Mouse (Mus musculus) kidney, adult 2 months (tissue): Measurements from ENCODE around the gene Cog5.

Experiments
- CTCF ChIP-seq: fragments of 200-500 bp; conservative IDR thresholded peaks from 2 replicates; pipeline ENCODE4 v1.5.1; 2011; ENCODE audit warnings: low read depth, mild to moderate bottlenecking, control low read depth, low read length, moderate library complexity, mixed read lengths; ENCODE audit not compliant: insufficient read depth, insufficient read length
- POLR2A ChIP-seq: fragments of 200-500 bp; IDR thresholded peaks from one replicate; pipeline ENCODE4 v1.6.1; 2011; ENCODE audit warnings: low read depth, low read length, control low read depth

DNA sequence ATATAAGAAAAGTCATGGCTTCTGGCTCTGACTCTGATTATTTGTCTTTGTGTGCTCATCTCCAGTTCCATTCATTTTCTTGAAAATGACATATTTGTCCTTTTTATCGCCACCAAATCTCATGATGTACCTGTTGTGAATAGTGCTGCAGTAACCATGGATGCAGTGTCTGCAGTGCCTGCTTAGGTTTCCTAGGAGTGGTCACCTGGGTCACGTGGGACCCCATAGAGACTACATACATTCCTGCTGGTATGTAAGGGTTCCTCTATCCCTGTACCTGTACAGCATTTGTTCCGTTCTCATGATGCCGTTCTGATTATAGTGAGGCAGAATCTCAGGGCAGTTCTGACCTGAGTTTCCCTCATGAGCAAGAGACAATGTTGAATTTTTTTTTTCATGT lies 95.2 kb downstream of the Cog5 start:
- TF ChIP-seq CTCF = no peak
- TF ChIP-seq POLR2A = no peak
